Mouse (Mus musculus) midbrain, embryonic 11.5 days (tissue): ENCODE results near the gene 1700020A23Rik. TPM values are rescaled to one million over a fixed set of nuclear protein-coding genes. Genes with fewer than 3 reads are reported as not detected.

ENCODE experiments used
- ATAC-seq: fragments of 200-750 bp; cut with Nextera tagmentation; 2 replicates; pipeline ENCODE4 v1.8.0; 2017; ENCODE audit warnings: moderate TSS enrichment, moderate library complexity; ENCODE audit not compliant: low FRiP score
- DNase-seq: peaks from one replicate; pipeline ENCODE4 v3.0.0; 2015; ENCODE audit warnings: low spot score; ENCODE audit errors: missing footprints
- H3K27ac ChIP-seq: fragments of 300-500 bp; sonication (generic); 2 replicates; pipeline ENCODE4 v1.5.1; 2014; ENCODE audit warnings: low read depth, low read length
- H3K27me3 ChIP-seq: fragments of 300-500 bp; sonication (generic); 2 replicates; pipeline ENCODE4 v1.6.1; 2014; ENCODE audit warnings: mild to moderate bottlenecking, low read length, moderate library complexity, mixed read lengths; ENCODE audit not compliant: control insufficient read depth, insufficient read depth
- H3K36me3 ChIP-seq: fragments of 300-500 bp; sonication (generic); 2 replicates; pipeline ENCODE4 v1.6.1; 2014; ENCODE audit warnings: mild to moderate bottlenecking, low read length, moderate library complexity, mixed read lengths; ENCODE audit not compliant: control insufficient read depth, insufficient read depth
- H3K4me1 ChIP-seq: fragments of 300-500 bp; sonication (generic); 2 replicates; pipeline ENCODE4 v1.6.1; 2014; ENCODE audit warnings: low read length; ENCODE audit not compliant: control insufficient read depth, insufficient read depth
- H3K4me2 ChIP-seq: fragments of 300-500 bp; sonication (generic); 2 replicates; pipeline ENCODE4 v1.6.1; 2014; ENCODE audit warnings: mild to moderate bottlenecking, moderate library complexity
- H3K4me3 ChIP-seq: fragments of 300-500 bp; sonication (generic); 2 replicates; pipeline ENCODE4 v1.5.1; 2014; ENCODE audit warnings: low read depth, low read length
- H3K9ac ChIP-seq: fragments of 300-500 bp; sonication (generic); 2 replicates; pipeline ENCODE4 v1.6.1; 2014; ENCODE audit warnings: low read length
- H3K9me3 ChIP-seq: fragments of 300-500 bp; sonication (generic); 2 replicates; pipeline ENCODE4 v1.6.1; 2016; ENCODE audit warnings: low read length; ENCODE audit not compliant: control insufficient read depth
- WGBS: fragments of 180-500 bp; shearing (Covaris S2); extraction: QIAGEN DNeasy Blood & Tissue Kit; methylation state at CpG from one replicate; pipeline ENCODE4 v1.1.7; 2014; 5-methylcytosine and 5-hydroxymethylcytosine counted together
- polyA plus RNA-seq: library from polyadenylated mRNA; unstranded; fragments of >200 nt; fragmentation: Nextera tagmentation; extraction: Ambion mirVana; gene quantifications from 2 replicates; pipeline ENCODE4 v1.2.1, GENCODE M21; 2014

The 1700020A23Rik gene
- polyA plus RNA-seq, 1 experiment from 2014 or later: not detected

DNA sequence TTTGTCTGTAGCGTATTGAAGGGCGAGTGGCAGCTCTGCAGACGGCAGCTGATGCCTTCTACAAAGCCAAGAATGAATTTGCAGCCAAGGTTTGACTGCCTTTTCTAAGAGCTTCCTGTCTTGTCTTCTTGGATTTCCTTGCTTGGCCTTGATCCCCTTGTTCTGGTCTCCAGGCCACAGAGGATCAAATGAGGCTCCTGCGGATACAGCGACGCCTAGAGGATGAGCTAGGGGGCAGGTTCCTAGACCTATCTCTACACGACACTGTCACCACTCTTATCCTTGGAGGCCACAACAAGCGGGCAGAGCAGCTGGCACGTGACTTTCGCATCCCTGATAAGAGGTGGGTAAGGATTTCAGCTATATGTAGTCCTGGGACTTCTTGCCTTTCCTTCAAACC lies 37.1 kb downstream of the 1700020A23Rik start:
- WGBS: 84% methylated on average over 10 of the region's 10 CpGs
- ATAC-seq (no peak), DNase-seq (no peak)
- peaks cover 26% of the 10 kb centered on the region for H3K36me3 ChIP-seq
- no peak overlapping the region for H3K4me3 ChIP-seq
- H3K27me3 ChIP-seq: no peaks in the 10 kb centered on the region
- H3K4me1 ChIP-seq: no peaks in the 10 kb centered on the region
- no peak overlapping the region for H3K9ac ChIP-seq
- no peak overlapping the region for H3K4me2 ChIP-seq
- no peak overlapping the region for H3K27ac ChIP-seq
- H3K9me3 ChIP-seq: no peaks in the 10 kb centered on the region

GRCm38 (mm10) chr2:130448449-130448848 lies 43.4 kb downstream of the 1700020A23Rik start:
- Histone ChIP-seq H3K4me3 (no peak overlapping the region), H3K36me3 (peaks cover 3% of the 10 kb centered on the region; the same call in 1 of the 2 replicates), H3K27ac (no peak overlapping the region), H3K4me1 (peaks cover 11% of the 10 kb centered on the region; the same call in 1 of the 2 replicates), H3K9me3 (no peaks in the 10 kb centered on the region), H3K27me3 (peaks cover 4% of the 10 kb centered on the region; the same call in 1 of the 2 replicates), H3K4me2 (no peak overlapping the region), H3K9ac (no peak overlapping the region)
- no peak for ATAC-seq
- no peak for DNase-seq

GRCm38 (mm10) chr2:130449021-130449793 lies 44.1 kb downstream of the 1700020A23Rik start:
- peaks cover 4% of the 10 kb centered on the region; the same call in 1 of the 2 replicates for H3K27me3 ChIP-seq
- H3K27ac ChIP-seq: no peak overlapping the region
- WGBS: 9% methylated on average over 17 of the region's 17 CpGs
- peak overlapping the region; percentile 91 for H3K4me3 ChIP-seq
- no peaks in the 10 kb centered on the region for H3K9me3 ChIP-seq
- no peaks in the 10 kb centered on the region for H3K36me3 ChIP-seq
- peak; percentile 10 for ATAC-seq
- H3K4me1 ChIP-seq: peaks cover 11% of the 10 kb centered on the region; the same call in 1 of the 2 replicates
- H3K9ac ChIP-seq: peak overlapping the region; percentile 7; the same call in 1 of the 2 replicates
- peak overlapping the region; percentile 79 for H3K4me2 ChIP-seq
- peak; percentile 95 for DNase-seq

DNA sequence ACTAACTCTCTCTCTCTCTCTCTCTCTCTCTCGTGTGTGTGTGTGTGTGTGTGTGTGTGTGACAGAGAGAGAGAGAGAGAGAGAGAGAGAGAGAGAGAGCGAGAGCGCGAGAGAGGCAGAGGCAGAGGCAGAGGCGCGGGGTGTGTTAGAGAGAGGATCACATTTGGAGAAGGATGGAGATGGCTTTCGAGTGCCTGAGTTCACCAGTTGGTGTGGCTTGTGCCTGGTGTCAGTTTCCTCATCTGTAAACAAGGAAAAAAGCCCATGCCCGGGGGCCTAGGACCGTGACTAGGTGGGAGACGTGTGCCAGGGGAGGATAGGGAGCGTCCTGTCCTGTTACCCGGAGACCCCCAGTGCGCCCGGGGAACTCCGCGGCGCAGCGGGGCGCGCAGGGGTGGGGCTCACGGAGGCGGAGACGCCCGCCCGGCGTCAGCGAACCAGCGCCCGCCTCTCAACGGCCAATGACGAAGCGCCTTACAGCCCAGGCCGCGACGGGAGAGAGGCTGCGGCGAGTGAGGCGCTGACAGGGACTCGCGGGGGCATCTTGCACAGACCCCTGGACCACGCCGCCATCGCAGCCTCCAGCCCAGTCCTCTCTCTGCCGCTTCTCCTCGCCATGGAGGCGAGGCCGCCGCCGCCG lies 44.9 kb downstream of the 1700020A23Rik start, which contains the start of gene Ptpra:
Gene Ptpra, plus strand, starts transcription at position 485 of the 640 bp plus-strand sequence.
- ATAC-seq (peak; percentile 98), DNase-seq (peak; percentile 98)
- no peaks in the 10 kb centered on the region for H3K9me3 ChIP-seq
- H3K27ac ChIP-seq: peak within 1 kb of the TSS; percentile 60
- H3K36me3 ChIP-seq: no peaks in the 10 kb centered on the region
- peak within 1 kb of the TSS; percentile 79 for H3K4me2 ChIP-seq
- WGBS: 0% methylated on average over 38 of the region's 50 CpGs
- H3K4me3 ChIP-seq: peak within 1 kb of the TSS; percentile 91
- peaks cover 11% of the 10 kb centered on the region; the same call in 1 of the 2 replicates for H3K4me1 ChIP-seq
- peaks cover 4% of the 10 kb centered on the region; the same call in 1 of the 2 replicates for H3K27me3 ChIP-seq
- H3K9ac ChIP-seq: peak within 1 kb of the TSS; percentile 88

GRCm38 (mm10) chr2:130450434-130450796 lies 45.4 kb downstream of the 1700020A23Rik start:
- H3K4me2 ChIP-seq: peak overlapping the region; percentile 79
- H3K4me1 ChIP-seq: peaks cover 11% of the 10 kb centered on the region; the same call in 1 of the 2 replicates
- H3K27ac ChIP-seq: peak overlapping the region; percentile 60
- ATAC-seq: peak; percentile 85
- H3K27me3 ChIP-seq: peaks cover 4% of the 10 kb centered on the region; the same call in 1 of the 2 replicates
- H3K9me3 ChIP-seq: no peaks in the 10 kb centered on the region
- under 1% methylated on average over 36 of the region's 47 CpGs for WGBS
- H3K36me3 ChIP-seq: no peaks in the 10 kb centered on the region
- peak overlapping the region; percentile 88 for H3K9ac ChIP-seq
- no peak for DNase-seq
- H3K4me3 ChIP-seq: peak overlapping the region; percentile 91

- no peak overlapping the region for H3K27ac ChIP-seq
- ATAC-seq (no peak), DNase-seq (no peak)
- peaks cover 11% of the 10 kb centered on the region; the same call in 1 of the 2 replicates for H3K4me1 ChIP-seq
- H3K36me3 ChIP-seq: no peaks in the 10 kb centered on the region
- peak overlapping the region; percentile 91 for H3K4me3 ChIP-seq
- H3K27me3 ChIP-seq: peaks cover 4% of the 10 kb centered on the region; the same call in 1 of the 2 replicates
- peak overlapping the region; percentile 79 for H3K4me2 ChIP-seq
- H3K9me3 ChIP-seq: no peaks in the 10 kb centered on the region
- WGBS: 74% methylated on average over 14 of the region's 14 CpGs
- H3K9ac ChIP-seq: peak overlapping the region; percentile 88
These were observed 46.1 kb downstream of the 1700020A23Rik start for GRCm38 (mm10) chr2:130451086-130451726.

GRCm38 (mm10) chr2:130451727-130452090 lies 46.6 kb downstream of the 1700020A23Rik start:
- Histone ChIP-seq H3K27ac (no peak overlapping the region), H3K36me3 (no peaks in the 10 kb centered on the region), H3K27me3 (peaks cover 4% of the 10 kb centered on the region; the same call in 1 of the 2 replicates), H3K9ac (no peak overlapping the region), H3K4me3 (no peak overlapping the region), H3K4me2 (peak overlapping the region; percentile 79), H3K9me3 (no peaks in the 10 kb centered on the region), H3K4me1 (peaks cover 11% of the 10 kb centered on the region; the same call in 1 of the 2 replicates)
- 78% methylated on average over 3 of the region's 3 CpGs for WGBS
- ATAC-seq (no peak), DNase-seq (no peak)

GRCm38 (mm10) chr2:130452266-130452665 lies 47.2 kb downstream of the 1700020A23Rik start:
- Histone ChIP-seq H3K4me2 (no peak overlapping the region), H3K9ac (no peak overlapping the region)
- WGBS: 56% methylated on average over 2 of the region's 2 CpGs

More at GRCm38 (mm10) chr2:130452266-130452665, 47.2 kb downstream of the 1700020A23Rik start:
- H3K27ac ChIP-seq: no peak overlapping the region
- no peak overlapping the region for H3K4me3 ChIP-seq
- peaks cover 4% of the 10 kb centered on the region; the same call in 1 of the 2 replicates for H3K27me3 ChIP-seq
- H3K9me3 ChIP-seq: no peaks in the 10 kb centered on the region
- no peak for DNase-seq
- peaks cover 11% of the 10 kb centered on the region; the same call in 1 of the 2 replicates for H3K4me1 ChIP-seq
- no peak for ATAC-seq
- no peaks in the 10 kb centered on the region for H3K36me3 ChIP-seq
